Mouse (Mus musculus): Measurements from ENCODE around the gene Fam98b.
A peak's percentile ranks its signal among the peaks of the same experiment; 100 is the strongest.

Gene Fam98b

DNA sequence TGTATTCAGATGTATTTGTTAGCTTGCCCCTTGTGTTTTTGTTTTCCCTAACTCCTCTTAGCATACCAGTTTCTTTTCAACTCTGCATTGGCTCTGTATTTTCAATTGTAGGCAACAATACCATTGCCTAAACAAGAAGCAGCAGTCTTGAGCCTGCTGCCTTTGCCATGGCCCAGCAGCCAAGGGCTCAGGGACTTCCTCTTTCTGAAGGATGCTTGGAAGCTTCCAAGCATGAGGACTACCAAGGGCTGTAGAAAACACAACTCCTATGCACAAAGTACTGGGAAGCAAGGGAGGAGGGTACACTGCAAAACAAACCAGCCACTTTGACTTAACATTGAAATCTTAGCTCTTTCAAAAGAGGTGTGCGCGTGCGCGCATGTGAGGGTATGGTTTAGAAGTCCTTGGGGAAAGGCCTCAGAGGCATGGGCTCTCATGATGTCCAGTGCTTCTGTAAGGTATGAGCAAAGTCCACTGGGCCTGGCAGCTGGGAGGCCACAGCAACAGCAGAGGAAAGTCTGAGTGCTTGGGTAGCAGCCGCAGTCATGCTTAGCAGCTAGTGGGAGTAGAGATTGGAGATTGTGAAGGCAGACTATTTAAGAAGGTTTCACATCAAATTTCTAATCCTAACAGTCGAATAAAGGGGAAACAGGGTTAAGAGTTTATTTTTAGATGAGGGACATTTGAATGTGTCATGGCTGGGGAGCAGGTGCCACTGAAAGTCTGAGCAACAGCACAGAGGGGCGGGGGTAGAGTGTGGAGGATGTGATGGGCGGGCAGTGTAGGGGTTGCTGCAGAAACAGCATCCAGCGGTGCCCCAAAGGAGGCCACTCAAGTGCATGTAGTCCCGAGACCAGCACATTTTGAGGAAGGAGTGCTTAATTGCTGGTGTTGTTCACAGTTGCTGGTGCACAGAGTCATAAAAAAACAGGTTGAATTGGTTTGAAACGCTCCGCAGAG lies 54.1 kb downstream of the Fam98b start:
- no peak for DNase-seq

- DNase-seq, result peak; percentile 85 to 91
Observed at GRCm38 (mm10) chr2:117304941-117305340, 55.4 kb downstream of the Fam98b start.

DNA sequence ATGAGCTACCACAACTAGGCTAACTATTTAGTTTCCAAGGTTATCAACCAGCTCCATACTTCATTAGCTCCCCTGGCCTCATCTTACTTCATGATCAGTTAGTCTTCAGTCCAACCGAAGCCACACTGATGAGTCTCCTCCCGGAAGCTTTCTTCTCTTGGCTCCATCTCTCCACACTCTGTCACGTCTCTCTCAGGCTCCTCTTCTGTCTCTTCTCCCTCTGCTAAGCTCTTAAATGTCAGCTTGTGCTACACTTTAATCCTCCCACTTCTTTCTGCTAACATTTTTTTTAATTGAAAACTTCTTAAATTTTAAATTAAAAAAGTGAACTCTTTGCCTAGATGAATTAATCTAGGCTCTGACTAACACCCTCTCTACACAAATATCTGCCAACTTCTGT lies 58.4 kb downstream of the Fam98b start:
- no peak for DNase-seq

DNA sequence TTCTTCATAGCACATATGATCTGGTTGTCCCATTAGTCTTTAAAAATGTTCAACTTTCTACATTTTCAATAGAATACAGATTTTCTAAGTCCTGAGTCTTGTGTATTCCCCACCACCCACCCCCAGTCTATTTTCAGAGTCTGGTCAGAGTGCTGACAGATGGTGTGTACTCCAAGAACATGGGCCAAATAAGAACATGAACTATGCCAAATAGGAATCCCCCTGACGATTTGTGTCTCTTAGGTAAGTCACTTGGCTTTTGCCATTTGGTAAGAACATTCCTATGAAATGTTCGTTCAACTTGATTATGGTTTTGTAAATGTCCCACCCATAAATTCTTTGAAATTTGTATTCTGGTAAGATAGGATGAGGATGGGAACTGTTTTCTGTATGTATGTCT lies 59.5 kb downstream of the Fam98b start:
- peak; percentile 57 to 73 for DNase-seq

GRCm38 (mm10) chr2:117311349-117311748 lies 61.8 kb downstream of the Fam98b start:
- no peak for DNase-seq

- DNase-seq, result no peak
Observed at GRCm38 (mm10) chr2:117312030-117312429, 62.5 kb downstream of the Fam98b start.

DNA sequence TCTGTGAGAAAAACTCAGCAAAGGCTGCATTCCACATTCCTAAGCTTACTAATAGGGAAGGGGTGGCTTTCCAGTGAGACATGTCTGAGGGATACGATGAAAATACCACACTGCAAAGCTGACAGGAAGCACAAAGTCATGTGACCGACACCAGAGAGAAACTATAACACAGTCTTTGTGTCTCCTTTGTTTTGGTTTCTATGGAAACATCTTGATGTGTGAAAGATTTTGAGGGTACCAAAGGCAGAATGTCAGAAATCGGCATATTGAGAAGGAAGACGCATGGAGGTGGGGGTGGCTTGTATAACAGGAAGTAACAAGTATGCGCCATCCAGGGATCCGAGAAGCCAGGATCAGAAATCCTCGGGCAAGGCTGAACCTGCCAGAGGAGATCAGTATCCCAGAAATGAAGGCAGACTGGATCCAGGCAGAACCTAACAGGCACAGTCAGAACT lies 62.9 kb downstream of the Fam98b start:
- DNase-seq, result no peak

DNA sequence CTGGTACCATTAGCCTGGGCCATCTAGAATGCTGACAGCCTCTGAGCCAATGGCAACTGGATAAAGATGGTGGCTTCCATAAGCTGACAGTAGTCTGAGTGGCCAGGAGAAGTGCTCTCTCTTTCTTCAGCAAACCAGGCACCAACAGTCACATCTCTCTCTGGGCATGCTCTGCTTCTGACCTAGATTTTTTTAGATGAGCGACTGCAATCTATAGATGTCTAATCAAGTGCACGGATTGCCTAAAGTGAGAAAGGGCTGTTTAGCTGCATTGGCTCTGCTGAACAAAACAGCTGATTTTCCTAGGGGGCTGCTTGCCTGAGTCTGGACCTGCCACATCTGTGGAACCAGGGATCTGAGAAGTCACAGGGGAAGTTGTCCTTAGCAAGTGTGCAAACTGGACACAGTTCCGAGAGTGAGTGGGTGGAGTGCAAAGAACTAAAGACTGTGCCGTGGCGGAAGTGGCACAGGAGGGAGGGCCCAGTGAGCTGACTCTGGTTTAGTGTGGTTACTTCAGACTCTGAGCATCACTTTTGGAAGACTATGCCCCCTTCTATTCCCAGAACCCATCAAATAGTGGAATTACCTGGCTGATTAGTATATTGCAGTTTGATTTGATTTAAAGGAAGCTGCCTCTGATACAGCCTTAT lies 64.2 kb downstream of the Fam98b start:
- DNase-seq, result no peak

- no peak for DNase-seq
Observed at GRCm38 (mm10) chr2:117318991-117319390, 69.5 kb downstream of the Fam98b start.

All from cerebellum, postnatal 10 days (tissue).